Mouse (Mus musculus) forebrain, embryonic 14.5 days (tissue): ENCODE measurements at regions not wholly inside any gene's neighbourhood (a gene's known extent, or its start where the extent isn't known, plus 50 kb on each side); places are given as distances from the start of the nearest gene placed in this dataset.

Source experiments
- ATAC-seq: fragments of 200-750 bp; cut with Nextera tagmentation; 2 replicates; pipeline ENCODE4 v1.8.0; 2017; ENCODE audit warnings: mild to moderate bottlenecking, moderate library complexity
- DNase-seq: peaks from one replicate; pipeline ENCODE4 v3.0.0-alpha.2; 2015; ENCODE audit warnings: low spot score
- H3K27ac ChIP-seq: fragments of 300-500 bp; sonication (generic); 2 replicates; pipeline ENCODE4 v1.5.1; 2014; ENCODE audit warnings: low read depth, mild to moderate bottlenecking, control low read depth, low read length, moderate library complexity
- H3K27me3 ChIP-seq: fragments of 300-500 bp; sonication (generic); replicated peaks from 2 replicates; pipeline ENCODE4 v1.6.1; 2014; ENCODE audit warnings: low read length, control low read depth, mixed read lengths; ENCODE audit not compliant: control insufficient read depth, insufficient read depth
- H3K36me3 ChIP-seq: fragments of 300-500 bp; sonication (generic); 2 replicates; pipeline ENCODE4 v1.6.1; 2014; ENCODE audit warnings: low read length, control low read depth; ENCODE audit not compliant: control insufficient read depth, insufficient read depth
- H3K4me1 ChIP-seq: fragments of 300-500 bp; sonication (generic); 2 replicates; pipeline ENCODE4 v1.6.1; 2014; ENCODE audit warnings: antibody characterized with exemption, low read length, control low read depth; ENCODE audit not compliant: control insufficient read depth, insufficient read depth
- H3K4me2 ChIP-seq: fragments of 300-500 bp; sonication (generic); 2 replicates; pipeline ENCODE4 v1.6.1; 2014; ENCODE audit warnings: mild to moderate bottlenecking, control low read depth, low read length
- H3K4me3 ChIP-seq: fragments of 300-500 bp; sonication (generic); 2 replicates; pipeline ENCODE4 v1.5.1; 2014; ENCODE audit warnings: low read depth, low read length, control low read depth
- H3K9ac ChIP-seq: fragments of 300-500 bp; sonication (generic); 2 replicates; pipeline ENCODE4 v1.6.1; 2014; ENCODE audit warnings: mild to moderate bottlenecking, low read length, control low read depth, moderate library complexity
- H3K9me3 ChIP-seq: fragments of 300-500 bp; sonication (generic); replicated peaks from 2 replicates; pipeline ENCODE4 v1.6.1; 2016; ENCODE audit warnings: low read length, control low read depth, mixed read lengths; ENCODE audit not compliant: control insufficient read depth
- WGBS: fragments of 180-500 bp; shearing (Covaris S2); extraction: QIAGEN DNeasy Blood & Tissue Kit; methylation state at CpG from one replicate; pipeline ENCODE4 v1.1.7; 2014; 5-methylcytosine and 5-hydroxymethylcytosine counted together

DNA sequence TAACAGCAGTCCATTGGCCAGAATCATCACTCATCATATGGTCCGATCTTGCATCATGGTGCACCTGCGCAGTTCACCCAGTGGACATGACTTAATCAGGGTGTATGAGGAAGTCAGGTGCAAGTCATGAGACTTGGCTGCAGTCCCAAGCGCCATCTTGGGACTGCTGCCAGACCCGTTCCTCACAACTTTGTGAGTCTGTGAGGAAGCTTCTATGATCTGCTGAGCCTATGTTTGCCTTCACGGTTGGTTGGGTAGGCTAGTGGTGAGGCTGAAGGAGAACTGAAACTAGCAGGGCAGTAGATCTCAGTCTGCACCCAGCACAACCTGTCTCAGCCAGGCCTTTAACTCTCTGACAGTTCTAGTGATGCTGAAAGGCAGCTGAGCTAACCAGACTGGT, 250.2 kb upstream of the 2610001J05Rik start:
- Histone ChIP-seq H3K36me3 (no peaks in the 10 kb centered on the region), H3K9ac (no peak overlapping the region), H3K9me3 (no peaks in the 10 kb centered on the region), H3K4me2 (no peak overlapping the region), H3K27me3 (no peaks in the 10 kb centered on the region), H3K27ac (no peak overlapping the region), H3K4me1 (no peaks in the 10 kb centered on the region), H3K4me3 (no peak overlapping the region)
- no peak for DNase-seq
- 97% methylated on average over 5 of the region's 5 CpGs for WGBS
- ATAC-seq, result no peak

DNA sequence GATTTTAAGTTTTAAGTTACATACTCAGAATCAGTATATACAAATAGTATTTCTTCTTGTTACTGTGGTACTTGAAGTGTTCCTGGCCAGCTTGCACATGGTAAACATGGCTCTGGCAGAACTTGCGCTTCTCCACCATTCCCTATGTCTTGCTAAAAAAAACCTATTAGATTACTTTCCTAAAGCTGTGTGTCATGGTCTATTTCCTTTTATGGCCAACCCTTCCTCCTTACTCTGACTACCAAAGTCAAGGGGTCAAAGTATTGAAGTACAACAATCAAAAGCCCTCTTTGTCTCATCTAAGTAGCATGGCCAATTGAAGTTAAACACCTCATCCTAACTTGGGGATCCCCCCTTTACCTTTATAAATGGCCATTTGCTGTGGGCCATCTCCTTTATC, 223.6 kb upstream of the 2610001J05Rik start:
- no peak overlapping the region for H3K4me2 ChIP-seq
- 95% methylated on average over 1 of the region's 1 CpGs for WGBS
- no peaks in the 10 kb centered on the region for H3K27me3 ChIP-seq
- H3K36me3 ChIP-seq, result no peaks in the 10 kb centered on the region
- no peak overlapping the region for H3K4me3 ChIP-seq
- H3K27ac ChIP-seq, result no peak overlapping the region
- no peaks in the 10 kb centered on the region for H3K4me1 ChIP-seq
- no peaks in the 10 kb centered on the region for H3K9me3 ChIP-seq
- DNase-seq, result no peak
- ATAC-seq, result no peak
- H3K9ac ChIP-seq, result no peak overlapping the region

DNA sequence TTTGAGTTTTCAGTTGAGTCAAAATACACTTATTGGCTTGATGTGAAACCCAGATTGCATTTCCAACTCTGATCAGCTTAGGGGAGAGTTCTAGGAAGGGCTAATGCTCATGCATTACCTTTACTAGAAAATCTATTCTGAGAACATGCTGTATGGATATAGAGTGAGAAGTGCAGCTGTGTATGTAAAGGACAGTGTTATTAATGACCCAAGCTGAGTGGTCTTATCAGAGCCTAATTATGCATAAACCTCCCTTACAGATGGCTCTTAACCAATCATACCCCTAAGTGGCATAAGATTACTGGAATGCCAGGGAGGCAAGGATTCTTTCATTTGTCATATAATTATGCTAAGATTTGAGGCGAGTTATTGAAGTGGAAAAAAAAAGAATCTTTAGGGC, 210.6 kb upstream of the 2610001J05Rik start:
- Histone ChIP-seq H3K4me3 (no peak overlapping the region), H3K27ac (no peak overlapping the region), H3K9ac (no peak overlapping the region), H3K4me1 (no peaks in the 10 kb centered on the region), H3K4me2 (no peak overlapping the region), H3K9me3 (no peaks in the 10 kb centered on the region), H3K27me3 (no peaks in the 10 kb centered on the region), H3K36me3 (no peaks in the 10 kb centered on the region)
- 56% methylated on average over 1 of the region's 1 CpGs for WGBS
- no peak for ATAC-seq
- DNase-seq, result no peak

DNA sequence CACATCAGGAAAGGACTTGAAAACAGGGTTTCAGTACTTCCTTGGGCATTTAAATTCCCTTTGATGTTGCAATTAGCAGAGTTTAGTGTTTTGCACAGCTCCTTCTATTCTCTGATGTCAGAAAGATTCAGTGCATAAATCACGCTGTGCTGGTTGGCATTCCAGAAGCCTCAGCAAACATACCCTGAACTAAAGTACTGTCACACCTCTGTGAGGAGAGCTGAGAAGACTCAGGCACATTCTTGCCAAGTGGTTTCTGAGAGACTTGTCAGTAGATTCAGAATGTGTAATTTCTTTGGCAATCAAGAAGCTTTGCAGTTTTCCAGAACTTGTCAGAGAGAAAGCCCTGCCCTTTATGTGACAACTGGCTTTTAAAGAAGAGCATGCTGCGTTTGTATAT, 192.4 kb upstream of the 2610001J05Rik start:
- Histone ChIP-seq H3K36me3 (no peaks in the 10 kb centered on the region), H3K27me3 (no peaks in the 10 kb centered on the region), H3K9ac (no peak overlapping the region), H3K9me3 (no peaks in the 10 kb centered on the region), H3K27ac (no peak overlapping the region), H3K4me2 (no peak overlapping the region), H3K4me3 (no peak overlapping the region), H3K4me1 (no peaks in the 10 kb centered on the region)
- ATAC-seq (peak; percentile 62; the same call in 1 of the 2 replicates), DNase-seq (peak; percentile 45)
- 63% methylated on average over 2 of the region's 2 CpGs for WGBS

DNA sequence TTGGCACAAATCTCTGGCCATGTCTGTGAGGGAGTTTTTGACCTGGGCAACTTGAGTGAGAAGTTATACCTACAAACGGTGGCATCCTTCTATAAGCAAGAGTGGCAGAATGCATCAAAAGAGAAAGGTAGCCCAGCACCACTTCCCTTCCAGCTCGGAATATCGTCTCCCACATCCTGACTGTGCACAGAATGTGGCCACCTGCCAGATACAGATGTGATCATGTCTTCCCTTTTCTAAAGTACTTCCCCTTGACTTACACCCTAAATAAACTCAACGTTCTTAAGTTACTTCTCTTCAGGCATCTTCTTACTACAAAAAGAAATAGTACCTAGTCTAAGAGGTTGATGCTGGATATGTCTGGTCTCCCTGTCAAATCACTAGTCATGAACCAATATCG, 175.2 kb upstream of the 2610001J05Rik start:
- ATAC-seq, result no peak
- no peak overlapping the region for H3K4me2 ChIP-seq
- H3K36me3 ChIP-seq, result no peaks in the 10 kb centered on the region
- no peak overlapping the region for H3K27ac ChIP-seq
- no peak for DNase-seq
- no peaks in the 10 kb centered on the region for H3K27me3 ChIP-seq
- H3K9me3 ChIP-seq, result no peaks in the 10 kb centered on the region
- no peaks in the 10 kb centered on the region for H3K4me1 ChIP-seq
- no peak overlapping the region for H3K9ac ChIP-seq
- no peak overlapping the region for H3K4me3 ChIP-seq
- 87% methylated on average over 5 of the region's 5 CpGs for WGBS

DNA sequence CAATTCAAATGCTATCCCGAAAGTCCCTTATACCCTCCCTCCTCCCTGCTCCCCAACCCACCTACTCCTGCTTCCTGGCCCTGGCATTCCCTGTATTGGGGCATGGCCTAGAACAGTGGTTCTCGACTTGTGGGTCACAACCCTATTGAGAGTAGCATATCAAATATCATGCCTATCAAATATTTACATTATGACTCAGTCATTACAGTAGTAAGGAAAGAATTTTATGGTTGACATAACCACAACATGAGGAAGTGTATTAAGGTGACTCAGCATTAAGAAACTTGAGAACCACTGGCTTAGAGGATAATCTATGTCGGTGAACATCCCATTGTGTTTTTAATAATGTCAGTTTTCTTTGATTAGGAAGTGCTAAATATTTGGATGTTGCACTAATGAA, 173.3 kb upstream of the 2610001J05Rik start:
- Histone ChIP-seq H3K27ac (no peak overlapping the region), H3K4me2 (no peak overlapping the region), H3K4me1 (no peaks in the 10 kb centered on the region), H3K9ac (no peak overlapping the region), H3K36me3 (no peaks in the 10 kb centered on the region), H3K9me3 (no peaks in the 10 kb centered on the region), H3K27me3 (no peaks in the 10 kb centered on the region), H3K4me3 (no peak overlapping the region)
- no peak for ATAC-seq
- DNase-seq, result no peak
- WGBS, result 79% methylated on average over 3 of the region's 3 CpGs

DNA sequence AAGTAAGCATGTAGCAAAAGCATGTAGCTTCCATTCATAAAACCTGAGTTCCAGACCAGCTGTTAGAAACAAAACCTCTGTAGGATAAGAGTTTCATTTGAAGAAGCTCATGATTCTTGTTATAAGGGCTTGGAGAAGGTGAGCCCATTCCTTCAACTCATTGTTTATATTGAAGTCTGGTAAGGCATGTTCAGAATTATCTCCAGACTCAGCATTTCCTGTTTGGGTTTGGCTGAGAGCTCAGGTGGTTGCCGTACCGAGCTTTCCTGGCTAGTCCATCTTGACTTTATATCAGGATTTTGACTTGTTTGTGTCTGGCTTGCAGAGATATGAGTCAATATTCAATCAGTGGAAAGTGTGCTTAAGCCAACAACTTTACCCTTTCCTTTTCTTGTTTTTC, 154.6 kb upstream of the 2610001J05Rik start:
- WGBS, result 87% methylated on average over 2 of the region's 2 CpGs
- no peaks in the 10 kb centered on the region for H3K4me1 ChIP-seq
- no peak overlapping the region for H3K9ac ChIP-seq
- ATAC-seq, result no peak
- no peak overlapping the region for H3K27ac ChIP-seq
- H3K4me3 ChIP-seq, result no peak overlapping the region
- DNase-seq, result no peak
- no peaks in the 10 kb centered on the region for H3K36me3 ChIP-seq
- H3K4me2 ChIP-seq, result no peak overlapping the region
- H3K27me3 ChIP-seq, result no peaks in the 10 kb centered on the region
- H3K9me3 ChIP-seq, result no peaks in the 10 kb centered on the region

DNA sequence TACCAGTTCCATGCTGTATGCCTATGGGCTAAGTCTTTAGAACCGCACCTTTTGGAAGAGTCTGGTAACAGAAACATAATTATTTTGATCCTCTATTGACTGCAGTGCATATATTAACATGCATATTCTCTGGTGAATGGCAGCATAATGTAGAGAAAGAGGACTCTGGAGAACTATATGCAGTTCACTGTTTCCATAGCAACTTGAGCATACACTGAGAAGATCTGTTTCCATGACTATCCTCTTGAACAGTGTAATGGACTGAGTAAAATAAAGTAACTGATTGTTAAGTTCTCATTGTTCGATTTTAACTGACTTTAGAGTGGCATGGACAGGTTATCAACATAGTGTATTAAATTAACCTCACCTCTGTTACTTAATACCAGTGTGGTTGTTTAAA, 147.6 kb upstream of the 2610001J05Rik start:
- WGBS, result 69% methylated on average over 2 of the region's 2 CpGs
- Histone ChIP-seq H3K4me3 (no peak overlapping the region), H3K4me2 (no peak overlapping the region), H3K27me3 (no peaks in the 10 kb centered on the region), H3K9me3 (no peaks in the 10 kb centered on the region), H3K9ac (no peak overlapping the region), H3K36me3 (no peaks in the 10 kb centered on the region), H3K4me1 (no peaks in the 10 kb centered on the region), H3K27ac (no peak overlapping the region)
- DNase-seq (peak; percentile 80), ATAC-seq (peak; percentile 93)

DNA sequence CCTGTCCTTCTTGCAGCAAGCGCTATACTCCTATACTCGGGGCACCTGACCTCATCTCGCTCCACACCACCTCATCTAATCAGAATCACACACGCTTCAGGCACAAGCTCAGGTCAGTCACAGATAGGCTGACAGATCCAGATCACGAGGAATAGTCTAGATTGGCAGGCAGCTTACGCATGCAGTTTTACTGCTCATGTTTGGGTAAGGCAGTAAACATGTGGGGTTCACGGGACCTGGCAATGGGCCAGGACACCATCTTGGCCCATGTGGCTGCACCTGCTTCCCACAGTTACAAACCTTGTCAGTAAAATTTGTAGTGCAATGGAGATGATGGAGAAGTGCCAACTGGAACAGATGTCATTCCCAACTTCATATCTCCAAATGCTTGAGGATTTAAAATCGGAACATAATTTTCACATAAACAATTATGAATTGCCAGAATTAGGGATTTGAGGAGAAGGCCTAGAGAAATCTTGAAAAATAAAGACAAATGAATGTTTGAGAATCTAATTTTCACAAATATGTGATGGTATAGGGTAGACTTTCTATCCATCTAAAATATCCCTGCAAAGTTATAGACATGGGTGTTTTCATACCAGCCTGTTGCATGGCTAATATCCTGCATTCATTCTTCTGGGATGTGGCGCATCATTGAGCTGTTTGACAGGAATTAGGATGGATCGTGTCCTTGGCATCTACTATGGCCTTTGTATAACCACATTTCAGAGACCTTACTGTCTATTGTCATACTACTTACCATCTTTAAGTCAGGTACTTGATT, 111.5 kb upstream of the 2610001J05Rik start:
- Histone ChIP-seq H3K4me2 (no peak overlapping the region), H3K36me3 (no peaks in the 10 kb centered on the region), H3K4me1 (no peaks in the 10 kb centered on the region), H3K9ac (no peak overlapping the region), H3K9me3 (peaks cover 4% of the 10 kb centered on the region; the same call in 1 of the 2 replicates), H3K27me3 (no peaks in the 10 kb centered on the region), H3K27ac (no peak overlapping the region), H3K4me3 (no peak overlapping the region)
- WGBS, result 78% methylated on average over 10 of the region's 10 CpGs
- ATAC-seq, result peak; percentile 81
- peak; percentile 86 for DNase-seq
